Mouse (Mus musculus) thymus, adult 2 months (tissue): ENCODE measurements around the gene Gm3285.

Experiments used
- CTCF ChIP-seq: fragments of 200-500 bp; IDR thresholded peaks from 2 replicates; pipeline ENCODE4 v1.5.1; 2012; ENCODE audit warnings: mild to moderate bottlenecking, control low read depth, low read length, moderate library complexity, borderline replicate concordance; ENCODE audit not compliant: control insufficient read depth, poor library complexity, insufficient read depth; ENCODE audit errors: extremely low read depth
- POLR2A ChIP-seq: fragments of 200-500 bp; IDR thresholded peaks from 2 replicates; pipeline ENCODE4 v1.6.1; 2012; ENCODE audit warnings: mild to moderate bottlenecking, low read length, control low read depth, moderate library complexity; ENCODE audit not compliant: control insufficient read depth, poor library complexity, insufficient read depth; ENCODE audit errors: extremely low read depth

DNA sequence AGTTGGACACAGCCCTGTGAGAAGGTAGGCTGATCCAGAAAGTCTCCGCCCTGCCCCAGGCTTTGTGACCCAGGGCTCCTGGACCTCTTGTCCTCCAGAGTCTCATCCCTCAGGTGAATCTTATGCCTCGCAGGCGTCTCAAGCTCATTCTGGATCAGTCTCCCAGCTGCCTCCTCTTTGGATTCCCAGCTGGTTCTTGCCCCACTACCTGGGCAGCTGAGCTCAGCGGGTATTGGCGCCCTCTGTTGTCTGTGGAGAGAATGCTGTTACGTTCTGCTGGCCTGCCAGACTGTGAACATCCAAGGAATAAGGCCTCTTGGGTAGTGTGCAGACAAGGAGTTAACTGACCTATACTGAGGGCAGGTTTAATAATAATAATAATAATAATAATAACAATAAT lies 17.2 kb downstream of the Gm3285 start:
- no peak for TF ChIP-seq CTCF
- no peak for TF ChIP-seq POLR2A
